Mouse (Mus musculus) ES-E14 (cell line): ENCODE measurements at regions not wholly inside any gene's neighbourhood (a gene's known extent, or its start where the extent isn't known, plus 50 kb on each side); places are given as distances from the start of the nearest gene placed in this dataset.

Experiments
- CHD2 ChIP-seq: IDR thresholded peaks from 2 replicates; pipeline ENCODE4 v1.6.1; 2014; ENCODE audit warnings: mild to moderate bottlenecking, low read depth, low read length, inconsistent platforms
- HCFC1 ChIP-seq: IDR thresholded peaks from 2 replicates; pipeline ENCODE4 v1.6.1; 2012; ENCODE audit warnings: low read length, inconsistent platforms, borderline replicate concordance; ENCODE audit not compliant: insufficient read depth
- MAFK ChIP-seq: IDR thresholded peaks from 2 replicates; pipeline ENCODE4 v1.6.1; 2014; ENCODE audit warnings: mild to moderate bottlenecking, low read depth, low read length, inconsistent platforms; ENCODE audit not compliant: insufficient read depth
- ZNF384 ChIP-seq: IDR thresholded peaks from 2 replicates; pipeline ENCODE4 v1.6.1; 2012; ENCODE audit warnings: low read depth, low read length, inconsistent platforms

DNA sequence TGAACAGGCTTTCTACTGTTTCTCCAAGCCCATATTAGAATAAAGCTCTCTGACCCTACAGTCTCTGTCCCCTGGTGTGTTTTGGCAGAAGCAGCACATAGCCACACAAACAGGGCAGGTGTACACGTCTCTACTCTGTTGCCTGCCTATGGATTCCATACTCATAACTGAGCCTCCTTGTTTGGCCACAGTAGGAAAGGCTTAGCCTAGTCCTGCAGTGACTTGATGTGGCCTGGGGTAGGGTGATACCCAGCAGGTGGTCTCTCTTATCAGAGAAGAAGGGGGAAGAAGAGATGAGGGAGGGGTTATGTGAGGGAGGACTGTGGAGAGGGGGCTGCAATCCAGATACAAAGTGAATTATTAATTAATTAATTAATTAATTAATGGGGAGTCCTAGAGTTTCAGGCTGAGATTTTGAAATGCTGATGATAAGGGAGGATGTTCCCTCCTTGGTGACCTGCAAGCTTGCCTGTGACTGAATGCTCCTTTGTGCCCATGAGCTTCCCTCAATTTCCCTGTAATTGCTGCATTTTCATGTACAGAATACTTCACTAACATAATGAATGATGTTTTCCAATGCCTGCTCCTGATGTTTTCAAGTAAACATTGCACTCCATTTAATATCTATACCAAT lies 402.7 kb upstream of the Lrrc3b start:
- no peak for TF ChIP-seq HCFC1
- TF ChIP-seq ZNF384: no peak
- no peak for TF ChIP-seq CHD2
- TF ChIP-seq MAFK: no peak
